Mouse (Mus musculus): ENCODE data around the gene Dennd5b.

- TF ChIP-seq CTCF (IDR thresholded peaks at IDR 0.05; ENCODE audit: low read depth) (no peak), EP300 (IDR thresholded peaks at IDR 0.05; ENCODE audit: low read depth) (no peak)
These were observed 24.2 kb downstream of the Dennd5b start for GRCm38 (mm10) chr6:149077136-149077808.

Measured in liver, embryonic 14.5 days (tissue).